Mouse (Mus musculus): ENCODE data around the gene Tmem215.

Gene Tmem215

GRCm38 (mm10) chr4:40471880-40472279 is at the start of gene Tmem215:
TSS of gene Tmem215 (plus strand) at chr4:40472180.
- DNase-seq, result no peak

DNA sequence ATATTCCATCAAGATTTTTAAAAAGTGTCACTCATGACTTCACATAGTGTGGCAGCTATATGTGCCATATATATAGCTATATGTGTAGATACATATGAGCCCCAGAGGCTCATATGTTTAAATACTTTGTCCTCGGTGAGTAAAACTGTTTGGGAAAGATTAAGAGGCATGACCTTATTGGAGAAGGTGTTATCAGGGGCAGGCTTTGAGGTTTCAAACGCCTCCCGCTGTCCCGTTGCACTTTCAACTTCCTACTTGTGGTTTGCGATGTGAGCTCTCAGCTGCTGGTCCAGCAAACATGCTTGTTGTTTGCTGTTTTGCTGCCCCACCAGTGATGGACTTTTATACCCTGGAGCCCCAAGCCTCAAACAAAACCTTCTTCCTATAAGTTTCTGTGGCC is 40.1 kb upstream of the Tmem215 start:
- DNase-seq, result no peak

DNA sequence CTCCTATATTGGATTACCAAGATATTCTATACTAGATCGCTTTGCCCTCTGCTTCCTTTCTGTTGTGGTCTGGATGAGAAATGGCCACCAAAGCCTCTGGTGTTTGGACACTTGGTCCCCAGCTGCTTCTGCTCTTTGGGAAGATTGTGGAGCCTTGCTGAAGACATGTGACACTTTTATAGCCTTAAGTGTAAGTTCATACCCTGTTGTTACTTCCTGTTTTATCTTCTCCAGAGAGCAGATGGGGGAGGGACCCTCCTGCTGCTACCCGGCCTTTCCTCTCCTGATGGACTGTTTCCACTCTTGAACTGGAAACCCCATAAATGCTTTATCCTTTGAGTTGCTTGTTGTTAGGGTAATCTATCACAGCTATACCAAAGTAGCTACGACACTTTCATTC is 38.6 kb upstream of the Tmem215 start:
- peak in 1 of 2 experiments; percentile 0 for DNase-seq

GRCm38 (mm10) chr4:40434388-40434787 is 37.6 kb upstream of the Tmem215 start:
- no peak for DNase-seq

GRCm38 (mm10) chr4:40443565-40443964 is 28.4 kb upstream of the Tmem215 start:
- no peak for DNase-seq

DNA sequence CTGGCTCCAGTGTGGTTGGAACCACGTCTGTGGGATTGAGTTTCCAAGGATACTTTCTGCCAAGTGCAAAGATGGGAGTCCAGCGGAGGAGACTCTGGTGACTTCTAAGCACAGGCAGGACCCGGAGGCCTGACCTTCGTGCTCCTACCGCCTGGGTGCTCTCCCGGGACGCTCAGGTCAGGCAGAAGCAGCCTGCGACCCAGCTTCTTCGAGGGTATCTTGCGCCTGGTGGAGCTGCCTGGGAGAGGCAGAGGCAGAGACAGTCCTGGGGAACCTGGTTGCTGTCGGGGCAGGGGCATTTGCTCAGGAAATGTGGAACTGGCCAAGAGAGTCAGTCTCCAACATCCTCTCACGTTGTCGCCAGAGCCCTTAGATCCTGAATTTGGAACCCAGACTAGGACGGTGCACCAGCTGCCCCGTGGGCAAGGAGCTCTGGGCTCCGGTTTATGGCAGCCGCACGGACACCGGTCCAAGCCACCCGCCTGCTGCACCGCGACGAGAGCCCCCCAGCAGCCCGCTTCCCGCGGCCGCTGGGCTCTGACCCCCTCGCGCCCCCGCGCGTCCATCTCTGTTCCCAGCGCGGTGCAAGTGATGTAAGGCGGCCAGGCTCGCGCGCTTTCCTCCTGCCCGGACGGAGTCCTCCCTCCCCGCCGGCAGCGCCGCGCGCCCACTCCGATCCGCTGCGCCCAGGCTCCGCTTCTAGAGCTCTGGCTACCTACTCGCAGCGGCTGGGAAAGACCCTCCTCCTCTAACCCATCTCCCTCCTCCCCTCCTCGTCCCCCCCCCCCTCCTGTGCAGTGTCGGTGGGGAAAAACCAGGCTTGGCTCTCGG is 935 bp downstream of the Tmem215 start:
- DNase-seq, result no peak

GRCm38 (mm10) chr4:40473911-40474310 is 1.9 kb downstream of the Tmem215 start:
- DNase-seq, result no peak

- DNase-seq, result no peak
These were observed 6.0 kb downstream of the Tmem215 start for GRCm38 (mm10) chr4:40477963-40478362.

DNA sequence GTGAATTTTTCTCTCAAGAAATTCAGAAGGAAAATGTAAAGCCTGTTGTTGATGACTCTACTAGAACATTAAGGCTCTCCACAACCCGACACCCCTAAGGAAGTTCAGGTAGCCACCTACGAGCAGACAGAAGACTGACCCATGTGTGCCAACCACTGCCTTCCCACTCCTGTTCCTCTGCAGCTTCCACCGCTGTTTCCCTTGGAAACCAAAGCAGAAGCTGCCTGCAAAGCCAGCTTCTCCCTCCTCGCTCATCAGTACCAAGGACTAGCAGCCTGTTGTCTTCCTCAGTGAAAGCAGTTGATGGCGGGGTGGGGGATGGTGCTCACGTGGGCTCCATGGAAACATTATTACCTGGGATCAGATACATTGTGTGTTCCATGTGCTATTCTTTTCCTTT is 14.6 kb downstream of the Tmem215 start:
- DNase-seq, result no peak

DNA sequence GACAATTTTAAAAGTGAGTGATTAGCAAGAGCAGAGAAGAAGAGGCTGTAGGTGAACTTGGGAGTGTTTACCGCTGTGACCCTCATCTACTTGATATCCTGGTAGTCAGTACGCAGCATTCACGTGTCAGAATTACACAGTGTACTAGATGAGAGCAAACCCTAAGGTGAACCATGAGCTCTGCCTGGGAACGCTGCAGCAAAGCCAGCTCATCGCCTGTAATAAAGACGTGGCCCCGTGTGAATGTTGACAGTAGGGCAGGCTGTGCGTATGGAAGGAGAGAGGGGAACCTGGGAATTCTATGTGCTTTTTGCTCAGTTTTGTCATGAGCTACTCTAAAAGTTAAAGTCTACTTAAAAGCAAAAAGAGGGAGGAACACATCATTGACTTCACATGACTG is 19.8 kb downstream of the Tmem215 start:
- DNase-seq, result no peak

- DNase-seq, result no peak
These were observed 24.4 kb downstream of the Tmem215 start for GRCm38 (mm10) chr4:40496354-40496753.

- DNase-seq, result no peak
These were observed 24.8 kb downstream of the Tmem215 start for GRCm38 (mm10) chr4:40496828-40497227.

- no peak for DNase-seq
These were observed 28.0 kb downstream of the Tmem215 start for GRCm38 (mm10) chr4:40499812-40500591.

DNA sequence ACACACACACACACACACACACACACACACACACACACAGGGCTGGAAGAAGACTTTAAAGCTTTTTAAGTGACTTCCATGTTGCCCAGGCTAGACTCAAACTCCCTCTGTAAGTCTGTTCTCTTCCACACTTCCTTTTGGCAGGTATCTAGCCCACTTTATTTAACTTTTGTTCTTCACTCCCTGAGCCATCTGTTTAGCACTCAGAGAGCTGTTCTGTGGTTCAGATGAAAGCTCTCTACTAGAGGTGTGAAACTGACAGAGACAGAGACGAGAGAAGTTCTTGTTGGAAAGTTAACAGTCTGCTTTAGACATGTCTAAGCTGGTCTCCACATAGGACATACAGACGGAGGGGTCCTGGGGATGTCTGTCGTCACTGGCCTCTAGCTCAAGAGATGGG is 30.5 kb downstream of the Tmem215 start:
- DNase-seq, result no peak

DNA sequence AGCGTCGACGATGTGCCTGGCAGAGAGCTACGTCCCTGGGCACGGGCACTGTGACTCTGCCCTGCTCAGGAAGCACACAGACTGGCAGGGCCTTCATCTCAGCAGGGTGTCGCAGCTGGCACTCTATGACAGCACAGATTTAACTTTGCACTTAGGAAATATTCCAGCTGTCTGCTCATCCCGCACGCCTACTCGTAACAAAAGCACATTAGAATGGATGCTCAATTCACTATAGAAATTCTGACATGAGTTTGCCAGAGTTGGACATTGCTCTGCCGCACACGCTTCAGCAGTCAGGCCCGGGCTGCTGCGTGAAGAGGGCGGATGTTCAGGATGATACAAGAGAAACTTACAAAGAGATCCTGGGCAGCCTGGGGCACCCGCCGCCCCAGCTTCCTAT is 37.6 kb downstream of the Tmem215 start:
- DNase-seq, result no peak

- no peak for DNase-seq
These were observed 41.3 kb downstream of the Tmem215 start for GRCm38 (mm10) chr4:40513235-40513634.

GRCm38 (mm10) chr4:40518545-40519324 is 46.8 kb downstream of the Tmem215 start:
- no peak for DNase-seq
